Mouse (Mus musculus) thymus, postnatal 25 days (tissue): ENCODE data around the gene Adra2c.

Experiments used
- DNase-seq: peaks from one replicate; pipeline ENCODE4 v3.0.0; 2022

Adra2c gene

GRCm38 (mm10) chr5:35278019-35278418, at the start of gene Adra2c:
Gene Adra2c (plus strand): TSS chr5:35278319.
- DNase-seq: no peak

- DNase-seq: no peak
Observed at GRCm38 (mm10) chr5:35233142-35233541, 45.0 kb upstream of the Adra2c start.

- DNase-seq: no peak
Observed at GRCm38 (mm10) chr5:35237757-35238156, 40.4 kb upstream of the Adra2c start.

- DNase-seq: no peak
Observed at GRCm38 (mm10) chr5:35238627-35239026, 39.5 kb upstream of the Adra2c start.

- no peak for DNase-seq
Observed at GRCm38 (mm10) chr5:35241556-35241955, 36.6 kb upstream of the Adra2c start.

- peak; percentile 4 for DNase-seq
Observed at GRCm38 (mm10) chr5:35244204-35244603, 33.9 kb upstream of the Adra2c start.

- DNase-seq: no peak
Observed at GRCm38 (mm10) chr5:35245555-35246273, 32.4 kb upstream of the Adra2c start.

- DNase-seq: no peak
Observed at GRCm38 (mm10) chr5:35254964-35255716, 23.0 kb upstream of the Adra2c start.

- DNase-seq: no peak
Observed at GRCm38 (mm10) chr5:35263716-35264115, 14.4 kb upstream of the Adra2c start.

GRCm38 (mm10) chr5:35267486-35267885, 10.6 kb upstream of the Adra2c start:
- DNase-seq: no peak

- DNase-seq: no peak
Observed at GRCm38 (mm10) chr5:35275356-35275755, 2.8 kb upstream of the Adra2c start.

- no peak for DNase-seq
Observed at GRCm38 (mm10) chr5:35278741-35279695, 899 bp downstream of the Adra2c start.

GRCm38 (mm10) chr5:35279696-35280001, 1.5 kb downstream of the Adra2c start:
- DNase-seq: no peak

- DNase-seq: no peak
Observed at GRCm38 (mm10) chr5:35280002-35280782, 2.1 kb downstream of the Adra2c start.

- DNase-seq: no peak
Observed at GRCm38 (mm10) chr5:35280783-35281165, 2.7 kb downstream of the Adra2c start.

- DNase-seq: no peak
Observed at GRCm38 (mm10) chr5:35285281-35285680, 7.2 kb downstream of the Adra2c start.

GRCm38 (mm10) chr5:35286190-35286589, 8.1 kb downstream of the Adra2c start:
- no peak for DNase-seq

GRCm38 (mm10) chr5:35299621-35300020, 21.5 kb downstream of the Adra2c start:
- DNase-seq: peak; percentile 28

- DNase-seq: no peak
Observed at GRCm38 (mm10) chr5:35304191-35304590, 26.1 kb downstream of the Adra2c start.

GRCm38 (mm10) chr5:35305332-35305731, 27.2 kb downstream of the Adra2c start:
- no peak for DNase-seq

GRCm38 (mm10) chr5:35306692-35307091, 28.6 kb downstream of the Adra2c start:
- no peak for DNase-seq

- DNase-seq: no peak
Observed at GRCm38 (mm10) chr5:35309853-35310252, 31.7 kb downstream of the Adra2c start.
